8 mouse cellular contexts compared by ENCODE assay signal in genomic region chr2:11172831-11173414, GRCm38 (mm10). TPM values are rescaled to one million over a fixed set of nuclear protein-coding genes. Genes with fewer than 3 reads are reported as not detected.
DNase-seq lines count a peak whose midpoint lies in the region; ATAC-seq and TF ChIP-seq lines count a peak whose summit lies in the region.

No protein-coding gene starts in this region.

- H3K9ac ChIP-seq in kidney, embryonic 14.5 days (ENCODE audit: low read depth, low read length), result no peak overlapping the region
- no peak overlapping the region for H3K9ac ChIP-seq in forebrain, postnatal 0 days
- H3K9ac ChIP-seq in midbrain, postnatal 0 days (replicated peaks; ENCODE audit: low read length, poor library complexity, severe bottlenecking), result no peak overlapping the region

- H3K36me3 ChIP-seq in kidney, embryonic 14.5 days (ENCODE audit: control insufficient read depth, insufficient read depth, low read length), result no peaks in the 10 kb centered on the region
- H3K36me3 ChIP-seq in forebrain, postnatal 0 days (ENCODE audit: insufficient read depth), result no peaks in the 10 kb centered on the region
- no peaks in the 10 kb centered on the region for H3K36me3 ChIP-seq in midbrain, postnatal 0 days (ENCODE audit: insufficient read depth, low read length)

- H3K4me3 ChIP-seq in kidney, embryonic 14.5 days (ENCODE audit: low read length), result peak overlapping the region; percentile 47
- H3K4me3 ChIP-seq in brown adipose tissue, adult 24 weeks (ENCODE audit: insufficient read depth, low read depth, low read length), result peak overlapping the region; percentile 63; the same call in 1 of the 2 replicates
- H3K4me3 ChIP-seq in forebrain, postnatal 0 days (ENCODE audit: low read depth, low read length), result peak overlapping the region; percentile 55
- H3K4me3 ChIP-seq in midbrain, postnatal 0 days (ENCODE audit: low read depth, low read length), result peak overlapping the region; percentile 53

- WGBS in kidney, embryonic 14.5 days, result 16% methylated on average over 9 of the region's 9 CpGs
- WGBS in forebrain, postnatal 0 days, result 11% methylated on average over 9 of the region's 9 CpGs
- WGBS in midbrain, postnatal 0 days, result 13% methylated on average over 9 of the region's 9 CpGs

- peak overlapping the region; percentile 90 for H3K4me2 ChIP-seq in kidney, embryonic 14.5 days (replicated peaks; ENCODE audit: low read depth, low read length)
- peak overlapping the region; percentile 99 for H3K4me2 ChIP-seq in forebrain, postnatal 0 days (ENCODE audit: low read depth)
- H3K4me2 ChIP-seq in midbrain, postnatal 0 days (ENCODE audit: low read depth, low read length, poor library complexity, severe bottlenecking), result peak overlapping the region; percentile 83

- no peak for TF ChIP-seq CTCF in forebrain, postnatal 0 days (IDR thresholded peaks at IDR 0.05; ENCODE audit: low read depth)
- TF ChIP-seq CTCF in midbrain, postnatal 0 days (IDR thresholded peaks at IDR 0.05), result no peak

- no peak for ATAC-seq in kidney, embryonic 14.5 days (ENCODE audit: low FRiP score, low TSS enrichment)
- peak; percentile 61 for ATAC-seq in forebrain, postnatal 0 days
- ATAC-seq in midbrain, postnatal 0 days (ENCODE audit: low FRiP score), result no peak
- ATAC-seq in activated CD4-positive, CD25-positive, alpha-beta regulatory T cell, adult 4 months, result no peak

- DNase-seq in kidney, adult 8-10 months, result no peak
- no peak for DNase-seq in forebrain, postnatal 0 days
- peak; percentile 64 for DNase-seq in layer of hippocampus, adult 9-11 months
- DNase-seq in midbrain, postnatal 0 days (ENCODE audit: low spot score), result peak; percentile 15
- no peak for DNase-seq in testis, postnatal 14 days (ENCODE audit: low spot score)

- H3K9me3 ChIP-seq in kidney, embryonic 14.5 days (ENCODE audit: control insufficient read depth, low read length), result no peaks in the 10 kb centered on the region
- H3K9me3 ChIP-seq in forebrain, postnatal 0 days (ENCODE audit: low read length), result no peaks in the 10 kb centered on the region
- H3K9me3 ChIP-seq in midbrain, postnatal 0 days (ENCODE audit: low read length), result no peaks in the 10 kb centered on the region

- no peak overlapping the region for H3K27ac ChIP-seq in kidney, embryonic 14.5 days (ENCODE audit: low read depth, low read length)
- no peak overlapping the region for H3K27ac ChIP-seq in brown adipose tissue, adult 24 weeks (replicated peaks; ENCODE audit: low read depth, low read length)
- H3K27ac ChIP-seq in forebrain, postnatal 0 days (ENCODE audit: low read depth, low read length), result no peak overlapping the region
- H3K27ac ChIP-seq in midbrain, postnatal 0 days (ENCODE audit: low read depth, low read length), result no peak overlapping the region

- H3K27me3 ChIP-seq in kidney, embryonic 14.5 days (ENCODE audit: control insufficient read depth, insufficient read depth, low read length), result peaks cover 7% of the 10 kb centered on the region; the same call in 1 of the 2 replicates
- H3K27me3 ChIP-seq in forebrain, postnatal 0 days (ENCODE audit: insufficient read depth, low read length), result peaks cover 38% of the 10 kb centered on the region
- no peaks in the 10 kb centered on the region for H3K27me3 ChIP-seq in midbrain, postnatal 0 days (ENCODE audit: insufficient read depth, low read length)

- H3K4me1 ChIP-seq in kidney, embryonic 14.5 days (ENCODE audit: control insufficient read depth, insufficient read depth, low read length), result no peaks in the 10 kb centered on the region; the same call in 1 of the 2 replicates
- H3K4me1 ChIP-seq in brown adipose tissue, adult 24 weeks (ENCODE audit: control insufficient read depth, insufficient read depth, insufficient read length, low read length), result no peaks in the 10 kb centered on the region
- H3K4me1 ChIP-seq in forebrain, postnatal 0 days (ENCODE audit: insufficient read depth), result no peaks in the 10 kb centered on the region
- H3K4me1 ChIP-seq in midbrain, postnatal 0 days (ENCODE audit: insufficient read depth, low read length), result 0 out of 2 replicates have a peak, but pooled peaks cover 3% of the 10 kb centered on the region

RNA-seq across cellular contexts. Expression of gene Prkcq, which starts 1.0 kb away (rescaled TPM):
- 1.8 and 3.3 TPM in 2 replicates for polyA plus RNA-seq in kidney, embryonic 14.5 days (2014; fragmentation: Nextera tagmentation; extraction: Ambion mirVana)
- 1.0 and 1.9 TPM in 2 replicates for polyA plus RNA-seq in brown adipose tissue, adult 24 weeks (2012; ENCODE audit: insufficient read depth, insufficient read length, missing spikeins)
- total RNA-seq in forebrain, postnatal 0 days (2014; rRNA removed), result 4.3 and 4.8 TPM in 2 replicates
- polyA plus RNA-seq in forebrain, postnatal 0 days (2015; fragmentation: Nextera tagmentation; extraction: Ambion mirVana), result 3.2 and 5.2 TPM in 2 replicates
- total RNA-seq in midbrain, postnatal 0 days (2014; rRNA removed), result 6.9 and 8.2 TPM in 2 replicates
- polyA plus RNA-seq in midbrain, postnatal 0 days (2015; fragmentation: Nextera tagmentation; extraction: Ambion mirVana), result 7.1 and 8.4 TPM in 2 replicates
- polyA plus RNA-seq in activated CD4-positive, CD25-positive, alpha-beta regulatory T cell, adult 4 months (2017; shearing (Covaris generic)), result 100 to 1,000 TPM; 118 to 125 TPM

Comparison
In these comparisons a context has a peak if more than half of its experiments do, and no peak if none do; other contexts are left out.
1. DNase-seq: peak in layer of hippocampus, adult 9-11 months (single experiment) and midbrain, postnatal 0 days (single experiment); none in kidney, adult 8-10 months (0 of 2), forebrain, postnatal 0 days (single experiment) and testis, postnatal 14 days (single experiment).
2. RNA of gene Prkcq, which starts 1.0 kb away (polyA plus RNA-seq): 118 to 125 TPM in activated CD4-positive, CD25-positive, alpha-beta regulatory T cell, adult 4 months; 7.1 to 8.4 TPM in midbrain, postnatal 0 days, 3.2 to 5.2 TPM in forebrain, postnatal 0 days, 1.8 to 3.3 TPM in kidney, embryonic 14.5 days and 1.0 to 1.9 TPM in brown adipose tissue, adult 24 weeks; every median in the first group is over 10 times any median in the second.
3. Peak in every context shown above with its lines, with median percentiles within 50 percentile points of each other: H3K4me2 ChIP-seq and H3K4me3 ChIP-seq.